Mouse (Mus musculus): ENCODE data around the gene Snap91.

Gene Snap91

GRCm38 (mm10) chr9:86745926-86746581 is 134.4 kb downstream of the Snap91 start:
- DNase-seq (ENCODE audit: low read depth, low spot score) = peak; percentile 10

GRCm38 (mm10) chr9:86744041-86744440 is 136.4 kb downstream of the Snap91 start:
- no peak for DNase-seq (ENCODE audit: low read depth, low spot score)

GRCm38 (mm10) chr9:86742959-86743911 is 137.2 kb downstream of the Snap91 start, which contains the start of gene Prss35:
Gene Prss35, plus strand, starts transcription at chr9:86743649.
- no peak for DNase-seq (ENCODE audit: low read depth, low spot score)

- DNase-seq (ENCODE audit: low read depth, low spot score) = no peak
These were observed 140.5 kb downstream of the Snap91 start for GRCm38 (mm10) chr9:86739971-86740370.

GRCm38 (mm10) chr9:86738801-86739200 is 141.7 kb downstream of the Snap91 start:
- DNase-seq (ENCODE audit: low read depth, low spot score) = no peak

GRCm38 (mm10) chr9:86738067-86738466 is 142.4 kb downstream of the Snap91 start:
- DNase-seq (ENCODE audit: low read depth, low spot score) = no peak

- DNase-seq (ENCODE audit: low read depth, low spot score) = no peak
These were observed 143.5 kb downstream of the Snap91 start for GRCm38 (mm10) chr9:86736991-86737390.

- DNase-seq (ENCODE audit: low read depth, low spot score) = no peak
These were observed 145.7 kb downstream of the Snap91 start for GRCm38 (mm10) chr9:86734795-86735194.

GRCm38 (mm10) chr9:86734357-86734756 is 146.1 kb downstream of the Snap91 start:
- DNase-seq (ENCODE audit: low read depth, low spot score) = no peak

GRCm38 (mm10) chr9:86729811-86730210 is 150.6 kb downstream of the Snap91 start:
- DNase-seq (ENCODE audit: low read depth, low spot score) = no peak

GRCm38 (mm10) chr9:86729084-86729483 is 151.4 kb downstream of the Snap91 start:
- no peak for DNase-seq (ENCODE audit: low read depth, low spot score)

- no peak for DNase-seq (ENCODE audit: low read depth, low spot score)
These were observed 152.1 kb downstream of the Snap91 start for GRCm38 (mm10) chr9:86728214-86728814.

- DNase-seq (ENCODE audit: low read depth, low spot score) = no peak
These were observed 154.1 kb downstream of the Snap91 start for GRCm38 (mm10) chr9:86726381-86726720.

- DNase-seq (ENCODE audit: low read depth, low spot score) = no peak
These were observed 154.7 kb downstream of the Snap91 start for GRCm38 (mm10) chr9:86725604-86726380.

- DNase-seq (ENCODE audit: low read depth, low spot score) = no peak
These were observed 155.4 kb downstream of the Snap91 start for GRCm38 (mm10) chr9:86725066-86725465.

- no peak for DNase-seq (ENCODE audit: low read depth, low spot score)
These were observed 159.7 kb downstream of the Snap91 start for GRCm38 (mm10) chr9:86720794-86721193.

- no peak for DNase-seq (ENCODE audit: low read depth, low spot score)
These were observed 160.2 kb downstream of the Snap91 start for GRCm38 (mm10) chr9:86720227-86720626.

GRCm38 (mm10) chr9:86717119-86717518 is 163.3 kb downstream of the Snap91 start:
- no peak for DNase-seq (ENCODE audit: low read depth, low spot score)

GRCm38 (mm10) chr9:86716540-86716939 is 163.9 kb downstream of the Snap91 start:
- DNase-seq (ENCODE audit: low read depth, low spot score) = no peak
